Comparison of ENCODE assay signal across 21 mouse cellular contexts in genomic region chr3:152813905-152814304, GRCm38 (mm10).
DNase-seq lines count a peak whose midpoint lies in the region; ATAC-seq lines count a peak whose summit lies in the region.
"Had no signal": no experiment of that assay in that cellular context is flagged by ENCODE, and none has a peak within 500 bp of the region (broad histone marks: within the 10 kb centered on the region; RNA-seq: fewer than 3 reads in every experiment).

No protein-coding gene starts in this region.

- no peaks in the 10 kb centered on the region for H3K9me3 ChIP-seq in embryonic facial prominence, embryonic 14.5 days (ENCODE audit: control insufficient read depth, low read length)
- H3K9me3 ChIP-seq in embryonic facial prominence, embryonic 10.5 days = no peaks in the 10 kb centered on the region
- H3K9me3 ChIP-seq: hindbrain, embryonic 15.5 days; limb, embryonic 13.5 days; liver, embryonic 15.5 days; neural tube, embryonic 12.5 days had no signal

- ATAC-seq in embryonic facial prominence, embryonic 14.5 days (ENCODE audit: low read depth) = no peak
- no peak for ATAC-seq in inflammation-experienced regulatory T-cells, adult 6 months
- ATAC-seq: forebrain, postnatal 0 days; intestine, postnatal 0 days had no signal

- no peak overlapping the region for H3K4me2 ChIP-seq in embryonic facial prominence, embryonic 14.5 days (ENCODE audit: low read depth, low read length)
- H3K4me2 ChIP-seq: hindbrain, embryonic 15.5 days; limb, embryonic 13.5 days; liver, embryonic 15.5 days; neural tube, embryonic 12.5 days had no signal

- 57% methylated on average over 4 of the region's 4 CpGs for WGBS in embryonic facial prominence, embryonic 14.5 days
- 74% methylated on average over 4 of the region's 4 CpGs for WGBS in embryonic facial prominence, embryonic 10.5 days

- H3K4me3 ChIP-seq in embryonic facial prominence, embryonic 14.5 days (ENCODE audit: low read depth, low read length) = no peak overlapping the region
- no peak overlapping the region for H3K4me3 ChIP-seq in embryonic facial prominence, embryonic 10.5 days
- H3K4me3 ChIP-seq: erythroblast, embryonic 14.5 days; hindbrain, embryonic 15.5 days; limb, embryonic 13.5 days; liver, embryonic 15.5 days; neural tube, embryonic 12.5 days had no signal

- DNase-seq in embryonic facial prominence, embryonic 14.5 days (ENCODE audit: low spot score) = peak; percentile 24
- no peak for DNase-seq in embryonic facial prominence, embryonic 10.5 days (ENCODE audit: low spot score)
- DNase-seq in 3T3-L1 (ENCODE audit: low read depth, low spot score) = peak; percentile 93
- DNase-seq in NIH3T3 (ENCODE audit: low read depth) = peak; percentile 68
- DNase-seq in c-Kit-positive CD71-negative TER-119-negative erythroid progenitor cells, embryonic 14.5 days (ENCODE audit: low read depth) = peak; percentile 16
- no peak for DNase-seq in cerebellum, adult 11-12 months
- DNase-seq in adipocyte (ENCODE audit: low spot score) = no peak
- DNase-seq: cerebellum, adult 9-11 months; embryo, embryonic 11 days; forebrain, postnatal 0 days; gastrocnemius, postnatal 10 days; lung, postnatal 10 days; thymus, postnatal 14 days had no signal

- no peak overlapping the region for H3K27ac ChIP-seq in embryonic facial prominence, embryonic 14.5 days (replicated peaks; ENCODE audit: low read depth, low read length)
- H3K27ac ChIP-seq in embryonic facial prominence, embryonic 10.5 days (replicated peaks) = no peak overlapping the region
- H3K27ac ChIP-seq: hindbrain, embryonic 15.5 days; kidney, postnatal 0 days; limb, embryonic 13.5 days; liver, embryonic 15.5 days; neural tube, embryonic 12.5 days had no signal

- H3K27me3 ChIP-seq in embryonic facial prominence, embryonic 14.5 days (replicated peaks; ENCODE audit: control insufficient read depth, insufficient read depth, low read length) = no peaks in the 10 kb centered on the region
- H3K27me3 ChIP-seq in embryonic facial prominence, embryonic 10.5 days (replicated peaks; ENCODE audit: low read depth, poor library complexity, severe bottlenecking) = no peaks in the 10 kb centered on the region
- H3K27me3 ChIP-seq: hindbrain, embryonic 15.5 days; limb, embryonic 13.5 days; liver, embryonic 15.5 days; neural tube, embryonic 12.5 days had no signal

- no peak overlapping the region for H3K9ac ChIP-seq in embryonic facial prominence, embryonic 14.5 days (ENCODE audit: low read depth, low read length)
- H3K9ac ChIP-seq: forebrain, postnatal 0 days; hindbrain, embryonic 15.5 days; limb, embryonic 13.5 days; liver, embryonic 15.5 days; neural tube, embryonic 12.5 days had no signal

- H3K36me3 ChIP-seq in embryonic facial prominence, embryonic 14.5 days (ENCODE audit: control insufficient read depth, insufficient read depth, low read length) = no peaks in the 10 kb centered on the region
- H3K36me3 ChIP-seq in embryonic facial prominence, embryonic 10.5 days (replicated peaks) = no peaks in the 10 kb centered on the region
- H3K36me3 ChIP-seq: hindbrain, embryonic 15.5 days; limb, embryonic 13.5 days; liver, embryonic 15.5 days; neural tube, embryonic 12.5 days had no signal

- H3K4me1 ChIP-seq in embryonic facial prominence, embryonic 14.5 days (ENCODE audit: control insufficient read depth, insufficient read depth, low read length) = no peaks in the 10 kb centered on the region
- H3K4me1 ChIP-seq in embryonic facial prominence, embryonic 10.5 days = no peaks in the 10 kb centered on the region
- H3K4me1 ChIP-seq: hindbrain, embryonic 15.5 days; limb, embryonic 13.5 days; liver, embryonic 15.5 days; neural tube, embryonic 12.5 days had no signal

Comparison
In these comparisons a context has a peak if more than half of its experiments do, and no peak if none do; other contexts are left out.
1. DNase-seq: peak in embryonic facial prominence, embryonic 14.5 days (single experiment), 3T3-L1 (single experiment), NIH3T3 (single experiment) and c-Kit-positive CD71-negative TER-119-negative erythroid progenitor cells, embryonic 14.5 days (single experiment); none in embryonic facial prominence, embryonic 10.5 days (single experiment), cerebellum, adult 11-12 months (single experiment) and adipocyte (single experiment).